Mouse (Mus musculus): ENCODE data around the gene Lgals1. TPM values are rescaled to one million over a fixed set of nuclear protein-coding genes. Genes with fewer than 3 reads are reported as not detected.

Lgals1 gene
- total RNA-seq, 2 experiments from 2014 or later, result 851 to 1,205 TPM

- no peak for ATAC-seq (ENCODE audit: poor library complexity, severe bottlenecking)
Observed at GRCm38 (mm10) chr15:78908399-78908798, 18.1 kb upstream of the Lgals1 start.

GRCm38 (mm10) chr15:78908982-78909381 is 17.5 kb upstream of the Lgals1 start:
- no peak for ATAC-seq (ENCODE audit: poor library complexity, severe bottlenecking)

GRCm38 (mm10) chr15:78912040-78912439 is 14.5 kb upstream of the Lgals1 start:
- no peak for ATAC-seq (ENCODE audit: poor library complexity, severe bottlenecking)

GRCm38 (mm10) chr15:78913632-78914090 is 12.9 kb upstream of the Lgals1 start, which contains the start of gene Pdxp:
Pdxp (plus strand) TSS chr15:78913919.
- ATAC-seq (ENCODE audit: poor library complexity, severe bottlenecking), result peak; percentile 89

GRCm38 (mm10) chr15:78914091-78914822 is 12.3 kb upstream of the Lgals1 start:
- ATAC-seq (ENCODE audit: poor library complexity, severe bottlenecking), result 0 out of 2 replicates have a peak, but pooled peaks have one; percentile 1

GRCm38 (mm10) chr15:78914823-78915659 is 11.5 kb upstream of the Lgals1 start:
- no peak for ATAC-seq (ENCODE audit: poor library complexity, severe bottlenecking)

GRCm38 (mm10) chr15:78915660-78916017 is 10.9 kb upstream of the Lgals1 start:
- ATAC-seq (ENCODE audit: poor library complexity, severe bottlenecking), result peak; percentile 74

- ATAC-seq (ENCODE audit: poor library complexity, severe bottlenecking), result no peak
Observed at GRCm38 (mm10) chr15:78916052-78916826, 10.3 kb upstream of the Lgals1 start.

GRCm38 (mm10) chr15:78918126-78918525 is 8.4 kb upstream of the Lgals1 start:
- ATAC-seq (ENCODE audit: poor library complexity, severe bottlenecking), result no peak

- no peak for ATAC-seq (ENCODE audit: poor library complexity, severe bottlenecking)
Observed at GRCm38 (mm10) chr15:78919914-78920313, 6.6 kb upstream of the Lgals1 start.

- ATAC-seq (ENCODE audit: poor library complexity, severe bottlenecking), result no peak
Observed at GRCm38 (mm10) chr15:78922700-78923099, 3.8 kb upstream of the Lgals1 start.

GRCm38 (mm10) chr15:78923585-78923984 is 2.9 kb upstream of the Lgals1 start:
- ATAC-seq (ENCODE audit: poor library complexity, severe bottlenecking), result peak; percentile 60

- ATAC-seq (ENCODE audit: poor library complexity, severe bottlenecking), result no peak
Observed at GRCm38 (mm10) chr15:78925129-78925528, 1.4 kb upstream of the Lgals1 start.

- ATAC-seq (ENCODE audit: poor library complexity, severe bottlenecking), result no peak
Observed at GRCm38 (mm10) chr15:78927021-78927787, 679 bp downstream of the Lgals1 start.

GRCm38 (mm10) chr15:78927788-78928457 is 1.4 kb downstream of the Lgals1 start:
- ATAC-seq (ENCODE audit: poor library complexity, severe bottlenecking), result peak; percentile 66

GRCm38 (mm10) chr15:78928539-78928938 is 2.0 kb downstream of the Lgals1 start:
- ATAC-seq (ENCODE audit: poor library complexity, severe bottlenecking), result no peak

GRCm38 (mm10) chr15:78930192-78930706 is 3.7 kb downstream of the Lgals1 start:
- no peak for ATAC-seq (ENCODE audit: poor library complexity, severe bottlenecking)

- no peak for ATAC-seq (ENCODE audit: poor library complexity, severe bottlenecking)
Observed at GRCm38 (mm10) chr15:78930801-78931426, 4.4 kb downstream of the Lgals1 start.

GRCm38 (mm10) chr15:78931577-78931976 is 5.1 kb downstream of the Lgals1 start:
- peak; percentile 55 for ATAC-seq (ENCODE audit: poor library complexity, severe bottlenecking)
